Mouse (Mus musculus) heart, embryonic 10.5 days (tissue): ENCODE results near the gene Lypd6. TPM values are rescaled to one million over a fixed set of nuclear protein-coding genes. Genes with fewer than 3 reads are reported as not detected.
A peak's percentile ranks its signal among the peaks of the same experiment; 100 is the strongest.

Experiments used
- DNase-seq: peaks from one replicate; pipeline ENCODE4 v3.0.0-alpha.2; 2017; ENCODE audit warnings: low spot score
- H3K27ac ChIP-seq: fragments of 300-500 bp; sonication (generic); 2 replicates; pipeline ENCODE4 v1.5.1; 2016; ENCODE audit warnings: mild to moderate bottlenecking
- H3K27me3 ChIP-seq: fragments of 300-500 bp; sonication (generic); 2 replicates; pipeline ENCODE4 v1.6.1; 2016; ENCODE audit warnings: mild to moderate bottlenecking; ENCODE audit not compliant: poor library complexity, insufficient read depth, severe bottlenecking
- H3K36me3 ChIP-seq: fragments of 300-500 bp; sonication (generic); 2 replicates; pipeline ENCODE4 v1.6.1; 2016; ENCODE audit warnings: mild to moderate bottlenecking, moderate library complexity
- H3K4me1 ChIP-seq: fragments of 300-500 bp; sonication (generic); 2 replicates; pipeline ENCODE4 v1.6.1; 2016; ENCODE audit warnings: mild to moderate bottlenecking
- H3K4me3 ChIP-seq: fragments of 300-500 bp; sonication (generic); 2 replicates; pipeline ENCODE4 v1.5.1; 2016; ENCODE audit warnings: mild to moderate bottlenecking, moderate library complexity
- H3K9me3 ChIP-seq: fragments of 300-500 bp; sonication (generic); 2 replicates; pipeline ENCODE4 v1.6.1; 2016; ENCODE audit warnings: mild to moderate bottlenecking, moderate library complexity
- WGBS: fragments of 180-500 bp; shearing (Covaris S2); methylation state at CpG from one replicate; pipeline ENCODE4 v1.1.7; 2016; 5-methylcytosine and 5-hydroxymethylcytosine counted together
- polyA plus RNA-seq: library from polyadenylated mRNA; unstranded; fragments of >200 nt; fragmentation: Nextera tagmentation; extraction: Ambion mirVana; gene quantifications from 2 replicates; pipeline ENCODE4 v1.2.1, GENCODE M21; 2016

Gene Lypd6
- polyA plus RNA-seq, 1 experiment from 2014 or later, result 8.7 TPM

DNA sequence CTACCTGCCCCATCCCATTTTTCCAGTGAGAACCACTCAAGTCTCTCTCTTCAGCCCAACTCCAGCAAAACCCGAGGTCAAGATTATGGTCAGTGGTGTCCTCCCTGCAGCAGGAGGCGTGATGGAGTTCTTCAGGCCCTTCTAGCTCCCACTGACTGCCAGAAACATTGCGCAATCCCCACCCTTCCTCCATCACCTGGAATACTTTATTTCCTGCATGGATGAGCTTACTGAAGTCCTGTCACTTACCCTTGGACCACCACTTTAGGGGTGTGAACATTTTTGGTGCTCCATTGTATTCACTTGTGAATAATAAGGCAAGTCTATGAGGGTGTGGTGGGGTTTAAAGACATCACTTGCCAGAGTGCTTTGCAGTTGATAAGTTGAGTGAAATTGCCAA lies 85.7 kb downstream of the Lypd6 start:
- H3K27me3 ChIP-seq, result no peaks in the 10 kb centered on the region
- H3K4me1 ChIP-seq, result peaks cover 25% of the 10 kb centered on the region
- no peaks in the 10 kb centered on the region for H3K9me3 ChIP-seq
- H3K4me3 ChIP-seq, result no peak overlapping the region
- H3K27ac ChIP-seq, result no peak overlapping the region
- peaks cover 4% of the 10 kb centered on the region for H3K36me3 ChIP-seq
- no peak for DNase-seq
- WGBS, result 76% methylated on average over 3 of the region's 3 CpGs

DNA sequence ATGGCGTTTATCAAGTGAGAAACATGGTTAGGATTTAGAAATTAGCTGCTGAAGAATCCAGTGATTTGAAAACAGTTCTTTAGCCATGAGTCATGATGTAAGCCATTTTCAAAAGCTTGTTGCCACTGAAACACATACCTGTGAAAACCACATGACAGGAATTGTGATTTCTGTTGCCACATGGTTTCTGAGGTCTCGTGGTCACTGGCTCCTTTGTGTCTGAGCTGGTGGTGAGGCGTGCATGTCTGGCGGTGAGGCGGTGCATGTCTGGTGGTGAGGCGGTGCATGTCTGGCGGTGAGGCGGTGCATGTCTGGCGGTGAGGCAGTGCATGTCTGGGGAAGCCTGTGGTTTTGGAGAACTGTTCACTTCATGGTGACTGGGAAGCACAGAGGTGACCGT lies 89.8 kb downstream of the Lypd6 start:
- H3K4me3 ChIP-seq, result no peak overlapping the region
- H3K9me3 ChIP-seq, result no peaks in the 10 kb centered on the region
- WGBS, result 92% methylated on average over 10 of the region's 10 CpGs
- H3K36me3 ChIP-seq, result peaks cover 4% of the 10 kb centered on the region
- peaks cover 19% of the 10 kb centered on the region for H3K4me1 ChIP-seq
- DNase-seq, result no peak
- no peaks in the 10 kb centered on the region for H3K27me3 ChIP-seq
- H3K27ac ChIP-seq, result no peak overlapping the region

DNA sequence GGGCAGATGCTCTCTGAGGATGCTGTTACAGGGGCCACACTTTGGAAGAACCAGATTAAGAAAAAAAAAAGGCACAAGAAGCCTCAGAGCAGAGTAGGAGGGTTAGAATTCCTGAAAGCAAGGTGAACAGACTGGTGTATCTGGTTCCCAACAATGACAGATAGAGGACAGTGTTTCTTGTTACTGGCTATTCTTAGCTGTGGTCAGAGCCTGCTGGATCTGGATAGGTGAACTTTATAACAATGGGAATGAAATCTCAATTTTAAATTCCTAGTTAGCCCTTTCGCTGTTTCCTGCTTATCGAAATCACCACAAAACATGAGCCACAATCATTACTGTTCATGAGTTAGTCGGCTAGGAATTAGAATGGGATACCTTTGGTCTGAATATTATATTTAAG lies 93.8 kb downstream of the Lypd6 start:
- no peaks in the 10 kb centered on the region for H3K27me3 ChIP-seq
- H3K36me3 ChIP-seq, result peaks cover 4% of the 10 kb centered on the region
- H3K4me3 ChIP-seq, result no peak overlapping the region
- WGBS, result 88% methylated on average over 3 of the region's 3 CpGs
- DNase-seq, result no peak
- no peaks in the 10 kb centered on the region for H3K9me3 ChIP-seq
- peak overlapping the region; percentile 69; the same call in 1 of the 2 replicates for H3K27ac ChIP-seq
- peaks cover 18% of the 10 kb centered on the region; the same call in 1 of the 2 replicates for H3K4me1 ChIP-seq

DNA sequence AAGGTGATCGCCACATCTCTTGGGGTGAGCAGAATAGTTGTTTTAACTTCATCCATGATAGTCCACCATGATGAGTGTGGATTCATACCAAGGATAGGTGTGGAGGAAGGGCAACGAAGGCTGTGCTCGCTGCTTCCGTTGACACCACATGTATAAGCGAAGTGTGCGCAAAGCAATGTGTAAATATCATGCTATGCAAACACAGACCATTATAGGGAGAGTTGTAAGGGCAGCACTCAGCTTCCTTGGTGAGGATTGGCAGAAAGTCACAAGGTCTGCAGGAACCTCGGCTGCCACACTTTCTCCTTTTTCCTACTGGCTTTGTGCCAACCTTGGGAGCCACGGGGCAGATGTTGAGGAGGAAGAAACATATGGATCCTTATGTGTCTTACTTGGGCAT lies 97.4 kb downstream of the Lypd6 start:
- H3K27me3 ChIP-seq, result no peaks in the 10 kb centered on the region
- H3K9me3 ChIP-seq, result no peaks in the 10 kb centered on the region
- DNase-seq, result no peak
- peaks cover 28% of the 10 kb centered on the region; the same call in 1 of the 2 replicates for H3K4me1 ChIP-seq
- H3K36me3 ChIP-seq, result no peaks in the 10 kb centered on the region
- H3K4me3 ChIP-seq, result no peak overlapping the region
- 86% methylated on average over 8 of the region's 8 CpGs for WGBS
- H3K27ac ChIP-seq, result no peak overlapping the region

DNA sequence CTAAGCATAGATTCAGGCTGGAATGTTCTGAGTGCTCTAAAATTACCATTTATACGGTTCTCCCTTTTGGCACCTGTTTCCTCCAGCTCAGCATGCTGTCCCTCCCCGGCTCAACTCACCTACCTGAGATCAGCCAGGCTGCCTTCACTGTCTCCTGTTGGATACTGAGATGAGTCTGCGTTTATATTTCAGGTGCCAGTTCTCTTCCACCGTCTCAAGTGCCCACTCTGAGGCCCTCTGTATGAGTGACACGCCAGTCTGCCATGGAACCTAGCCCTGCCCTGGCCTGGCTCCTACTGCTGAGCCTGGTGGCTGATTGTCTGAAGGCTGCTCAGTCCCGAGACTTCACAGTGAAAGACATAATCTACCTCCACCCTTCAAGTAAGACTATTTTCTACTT lies 99.0 kb downstream of the Lypd6 start:
- H3K36me3 ChIP-seq, result no peaks in the 10 kb centered on the region
- WGBS, result 56% methylated on average over 6 of the region's 6 CpGs
- no peaks in the 10 kb centered on the region for H3K27me3 ChIP-seq
- H3K27ac ChIP-seq, result peak overlapping the region; percentile 12; the same call in 1 of the 2 replicates
- DNase-seq, result no peak
- no peak overlapping the region for H3K4me3 ChIP-seq
- H3K4me1 ChIP-seq, result peaks cover 19% of the 10 kb centered on the region; the same call in 1 of the 2 replicates
- no peaks in the 10 kb centered on the region for H3K9me3 ChIP-seq

DNA sequence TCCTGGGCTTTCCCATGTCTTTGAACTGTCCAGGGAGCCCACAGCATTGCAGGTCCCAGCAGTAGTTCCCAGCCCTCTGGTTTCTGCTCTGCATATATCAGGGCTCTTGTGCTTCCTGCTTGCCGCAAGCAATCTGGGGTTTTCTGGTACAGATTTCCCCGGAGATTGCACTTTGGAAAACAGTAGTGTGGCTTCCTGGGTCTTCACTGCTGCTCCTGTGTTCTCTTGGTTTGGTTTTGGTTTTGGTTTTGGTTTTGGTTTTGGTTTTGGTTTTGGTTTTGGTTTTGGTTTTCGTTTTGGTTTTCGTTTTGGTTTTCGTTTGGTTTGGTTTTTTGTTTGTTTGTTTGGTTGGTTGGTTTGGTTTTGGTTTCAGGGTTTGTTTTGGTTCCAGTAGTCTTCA lies 99.9 kb downstream of the Lypd6 start:
- Histone ChIP-seq H3K36me3 (peaks cover 2% of the 10 kb centered on the region; the same call in 1 of the 2 replicates), H3K27ac (no peak overlapping the region), H3K27me3 (no peaks in the 10 kb centered on the region), H3K4me1 (peaks cover 18% of the 10 kb centered on the region; the same call in 1 of the 2 replicates), H3K4me3 (no peak overlapping the region), H3K9me3 (no peaks in the 10 kb centered on the region)
- WGBS, result 55% methylated on average over 5 of the region's 5 CpGs
- DNase-seq, result no peak

DNA sequence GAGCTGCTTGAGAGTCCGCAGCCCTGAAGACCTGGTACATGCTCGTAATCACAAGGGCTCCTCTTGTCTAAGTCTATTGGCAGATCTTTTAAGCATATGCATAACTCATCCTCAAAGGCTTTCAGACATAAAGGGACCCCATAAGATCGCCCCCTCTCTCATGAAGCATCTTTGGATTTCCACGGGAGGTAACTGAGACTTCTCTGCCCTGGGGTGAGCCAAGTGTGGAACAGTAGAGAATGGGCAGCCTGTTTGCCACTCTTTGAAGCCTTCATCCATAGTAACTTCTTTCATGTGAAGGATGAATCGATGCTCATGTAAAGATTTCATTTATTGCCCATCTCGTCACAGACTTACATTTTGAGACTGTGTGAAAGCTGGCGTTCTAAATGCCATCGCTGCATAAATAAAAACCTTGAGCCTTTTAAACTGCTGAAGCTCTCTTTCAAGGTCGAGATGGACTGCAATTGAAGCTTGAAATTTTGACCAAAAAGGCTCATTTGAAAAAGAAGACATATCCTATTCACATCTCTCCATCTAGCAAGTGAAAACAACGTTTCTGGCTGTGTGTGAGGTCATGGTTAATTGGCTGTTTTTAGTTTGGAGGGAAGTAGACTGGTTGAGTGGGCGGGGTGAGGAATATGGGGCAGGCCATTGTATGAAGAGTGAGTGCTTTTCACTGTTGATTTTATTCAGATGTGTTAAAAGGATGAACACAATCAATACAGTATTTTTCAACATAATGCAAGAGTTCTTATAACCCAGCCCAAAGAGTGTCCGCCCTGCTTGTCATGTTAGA lies 107.7 kb downstream of the Lypd6 start:
- WGBS, result 84% methylated on average over 12 of the region's 12 CpGs
- DNase-seq, result no peak
- Histone ChIP-seq H3K27ac (no peak overlapping the region), H3K4me1 (peaks cover 16% of the 10 kb centered on the region), H3K36me3 (peaks cover 2% of the 10 kb centered on the region; the same call in 1 of the 2 replicates), H3K27me3 (no peaks in the 10 kb centered on the region), H3K4me3 (no peak overlapping the region), H3K9me3 (no peaks in the 10 kb centered on the region)

DNA sequence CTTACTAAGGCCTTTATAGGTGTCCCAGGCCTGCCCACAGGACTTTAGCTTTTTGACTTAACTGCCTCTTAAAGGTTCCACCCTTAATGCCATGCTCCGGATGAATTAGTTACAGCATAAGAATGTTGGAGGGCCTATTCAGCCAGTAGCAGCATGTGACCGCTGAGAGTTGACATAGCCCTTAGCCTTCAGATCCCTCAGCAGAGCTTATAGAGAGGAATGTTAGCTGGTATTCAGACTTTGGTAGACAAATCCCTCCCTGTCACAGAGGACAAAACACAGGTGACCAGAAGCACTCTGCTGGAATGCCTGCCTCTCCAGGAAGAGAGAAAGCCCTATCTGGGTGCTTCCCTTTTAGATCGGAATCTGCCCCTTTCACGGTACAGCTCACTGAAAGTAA lies 109.5 kb downstream of the Lypd6 start:
- no peaks in the 10 kb centered on the region for H3K27me3 ChIP-seq
- H3K36me3 ChIP-seq, result no peaks in the 10 kb centered on the region
- 14% methylated on average over 4 of the region's 4 CpGs for WGBS
- no peaks in the 10 kb centered on the region for H3K9me3 ChIP-seq
- H3K27ac ChIP-seq, result peak overlapping the region; percentile 62
- DNase-seq, result peak; percentile 78
- H3K4me3 ChIP-seq, result no peak overlapping the region
- H3K4me1 ChIP-seq, result peaks cover 16% of the 10 kb centered on the region

DNA sequence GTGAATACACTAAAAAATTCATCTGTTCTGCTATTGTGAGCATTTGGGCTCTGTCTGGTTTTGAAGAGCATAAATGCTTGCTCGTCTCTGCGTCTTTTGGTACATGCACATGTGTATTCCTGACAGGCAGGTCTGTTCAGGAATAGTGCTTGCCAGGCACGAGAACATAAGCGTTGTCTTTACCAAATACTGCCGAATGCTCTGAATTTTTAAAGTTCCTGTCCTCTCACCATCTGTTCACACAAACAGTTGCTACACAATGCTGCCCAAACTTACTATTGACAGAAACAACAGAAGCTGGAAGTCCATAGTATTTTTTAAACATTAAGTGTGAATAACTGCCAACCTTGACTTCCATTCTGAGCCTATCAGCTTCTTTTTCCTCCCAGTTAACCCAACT lies 112.9 kb downstream of the Lypd6 start:
- no peak overlapping the region for H3K27ac ChIP-seq
- H3K4me1 ChIP-seq, result peaks cover 17% of the 10 kb centered on the region
- H3K9me3 ChIP-seq, result no peaks in the 10 kb centered on the region
- H3K36me3 ChIP-seq, result no peaks in the 10 kb centered on the region
- no peak for DNase-seq
- no peaks in the 10 kb centered on the region for H3K27me3 ChIP-seq
- H3K4me3 ChIP-seq, result no peak overlapping the region
- 80% methylated on average over 5 of the region's 5 CpGs for WGBS

DNA sequence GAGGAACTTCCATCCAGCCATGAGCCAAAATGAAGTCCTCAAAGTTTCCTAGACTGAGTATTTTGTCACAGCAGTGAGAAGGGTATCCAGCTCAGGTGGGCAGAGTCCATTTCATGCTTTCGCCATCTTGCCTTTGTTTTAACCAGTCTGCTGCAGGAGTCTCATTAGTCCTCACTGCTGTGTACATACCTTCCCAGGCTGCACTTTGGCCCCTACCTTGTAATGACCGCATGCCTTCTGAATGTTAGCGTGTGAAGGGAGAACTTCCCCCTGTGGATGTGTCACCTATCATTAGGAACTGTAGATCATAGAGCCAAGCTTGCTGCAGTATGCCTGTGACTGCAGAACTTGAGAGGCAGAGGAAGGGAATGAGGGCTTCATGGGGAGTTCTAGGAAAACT lies 114.2 kb downstream of the Lypd6 start:
- no peak overlapping the region for H3K27ac ChIP-seq
- H3K36me3 ChIP-seq, result no peaks in the 10 kb centered on the region
- no peaks in the 10 kb centered on the region for H3K9me3 ChIP-seq
- 92% methylated on average over 3 of the region's 3 CpGs for WGBS
- H3K27me3 ChIP-seq, result no peaks in the 10 kb centered on the region
- no peak for DNase-seq
- H3K4me3 ChIP-seq, result no peak overlapping the region
- H3K4me1 ChIP-seq, result peaks cover 15% of the 10 kb centered on the region

DNA sequence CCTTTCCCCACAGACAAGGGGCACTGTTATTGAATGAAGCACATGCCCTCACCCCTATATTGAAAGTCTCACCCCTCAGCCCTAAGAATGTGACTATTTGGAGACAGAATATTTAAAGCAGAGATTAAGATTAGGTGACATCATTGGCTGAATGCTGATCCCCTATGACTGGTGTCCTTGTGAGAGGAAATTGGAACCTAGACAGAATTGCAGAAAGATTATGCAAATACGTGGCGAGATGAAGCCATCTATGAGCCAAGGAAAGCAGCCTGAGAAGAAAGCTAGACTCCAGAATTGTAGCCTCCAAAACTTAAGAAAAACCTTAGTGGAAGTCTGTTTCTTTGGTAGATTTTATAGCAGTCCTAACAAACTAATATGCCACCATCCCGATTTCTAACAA lies 115.1 kb downstream of the Lypd6 start:
- no peak for DNase-seq
- WGBS, result 91% methylated on average over 3 of the region's 3 CpGs
- H3K9me3 ChIP-seq, result no peaks in the 10 kb centered on the region
- no peaks in the 10 kb centered on the region for H3K36me3 ChIP-seq
- 0 out of 2 replicates have a peak, but pooled peaks cover 6% of the 10 kb centered on the region for H3K4me1 ChIP-seq
- no peaks in the 10 kb centered on the region for H3K27me3 ChIP-seq
- H3K27ac ChIP-seq, result no peak overlapping the region
- H3K4me3 ChIP-seq, result no peak overlapping the region

DNA sequence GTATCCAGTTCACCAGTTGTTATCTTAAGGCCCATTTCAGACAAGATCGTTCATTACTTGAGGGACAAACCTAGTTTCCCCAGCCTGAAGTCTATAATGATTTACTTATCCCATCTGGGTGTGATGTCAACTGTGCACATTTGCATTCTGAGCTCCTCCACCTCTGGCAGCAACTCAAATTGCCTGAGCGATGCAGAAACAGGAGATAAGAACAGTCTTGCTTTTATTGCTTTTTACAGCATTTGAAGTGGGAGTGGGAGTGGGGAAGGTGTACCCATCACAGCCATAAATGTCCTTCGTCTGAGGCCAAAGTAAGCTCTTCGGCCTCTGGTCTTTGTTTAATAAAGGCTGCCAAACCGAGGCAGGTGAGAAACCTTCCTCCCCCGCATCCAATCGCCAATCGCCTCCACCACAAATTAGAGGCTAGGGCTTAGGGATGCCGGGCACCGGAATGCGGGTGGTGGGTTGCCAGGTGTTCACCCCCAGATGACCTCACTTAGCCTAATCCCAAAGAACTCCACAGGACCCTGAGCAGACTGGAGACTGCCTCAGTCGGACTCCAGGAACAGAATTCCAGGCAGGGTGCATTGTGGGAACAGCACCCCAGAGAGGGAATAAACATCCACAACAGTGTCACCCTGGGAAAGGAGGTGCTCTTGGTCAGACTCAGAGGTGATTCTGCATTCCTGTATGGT lies 120.6 kb downstream of the Lypd6 start:
- WGBS, result 31% methylated on average over 12 of the region's 12 CpGs
- Histone ChIP-seq H3K4me3 (no peak overlapping the region), H3K27me3 (no peaks in the 10 kb centered on the region), H3K9me3 (no peaks in the 10 kb centered on the region), H3K27ac (no peak overlapping the region), H3K4me1 (peaks cover 24% of the 10 kb centered on the region), H3K36me3 (no peaks in the 10 kb centered on the region)
- DNase-seq, result no peak

DNA sequence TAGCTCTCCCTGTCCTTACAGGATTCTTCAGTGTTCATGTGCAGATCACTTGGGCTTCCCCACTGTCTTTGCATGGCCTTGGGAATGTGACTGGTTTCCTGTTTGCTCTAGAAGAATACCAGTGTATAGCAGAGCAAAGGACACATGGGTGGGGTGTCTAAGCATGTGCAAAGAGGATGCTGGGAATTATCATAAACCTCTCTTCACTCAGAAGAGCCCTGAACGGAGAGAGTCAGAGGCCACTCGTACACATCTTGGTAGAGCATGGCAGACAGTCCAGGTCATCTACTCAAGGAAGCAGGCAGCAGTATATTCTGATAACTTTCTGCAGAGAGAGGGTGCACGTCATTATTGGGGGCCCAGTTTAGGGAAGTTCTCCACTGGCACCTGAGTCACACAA lies 122.6 kb downstream of the Lypd6 start:
- Histone ChIP-seq H3K4me1 (peaks cover 24% of the 10 kb centered on the region), H3K9me3 (no peaks in the 10 kb centered on the region), H3K4me3 (no peak overlapping the region), H3K27me3 (no peaks in the 10 kb centered on the region), H3K27ac (no peak overlapping the region), H3K36me3 (no peaks in the 10 kb centered on the region)
- no peak for DNase-seq
- 65% methylated on average over 3 of the region's 3 CpGs for WGBS
